Mouse (Mus musculus): ENCODE measurements around the gene Nup93. TPM values are rescaled to one million over a fixed set of nuclear protein-coding genes. Genes with fewer than 3 reads are reported as not detected.

Nup93 gene
- polyA plus RNA-seq, 1 experiment = 58.7 TPM

GRCm38 (mm10) chr8:94172075-94172808 is 42.1 kb upstream of the Nup93 start, which contains the start of gene Mt2:
Mt2 (plus strand) TSS chr8:94172664.
- Histone ChIP-seq H3ac (ENCODE audit: control insufficient read depth, insufficient read length, low read depth) (peak within 1 kb of the TSS; percentile 52), H3K36me3 (ENCODE audit: control insufficient read depth, insufficient read depth) (no peaks in the 10 kb centered on the region), H3K27me3 (ENCODE audit: control insufficient read depth, insufficient read depth, insufficient read length) (no peaks in the 10 kb centered on the region), H3K79me2 (ENCODE audit: control insufficient read depth, insufficient read depth) (no peaks in the 10 kb centered on the region), H3K4me3 (ENCODE audit: insufficient read depth, poor library complexity, severe bottlenecking) (peak within 1 kb of the TSS; percentile 59), H3K79me3 (ENCODE audit: low read depth) (no peaks in the 10 kb centered on the region)
- TF ChIP-seq FOSL1 (IDR thresholded peaks at IDR 0.05; ENCODE audit: insufficient read depth, low read length, poor library complexity, severe bottlenecking) (no peak), USF1 (IDR thresholded peaks at IDR 0.05; ENCODE audit: low read depth) (peak; percentile 89)

- Histone ChIP-seq H3K4me3 (ENCODE audit: insufficient read depth, poor library complexity, severe bottlenecking) (peak overlapping the region; percentile 59), H3K27me3 (ENCODE audit: control insufficient read depth, insufficient read depth, insufficient read length) (no peaks in the 10 kb centered on the region), H3ac (ENCODE audit: control insufficient read depth, insufficient read length, low read depth) (peak overlapping the region; percentile 52), H3K36me3 (ENCODE audit: control insufficient read depth, insufficient read depth) (no peaks in the 10 kb centered on the region), H3K79me2 (ENCODE audit: control insufficient read depth, insufficient read depth) (no peaks in the 10 kb centered on the region), H3K79me3 (ENCODE audit: low read depth) (no peaks in the 10 kb centered on the region)
- no peak for TF ChIP-seq USF1 (IDR thresholded peaks at IDR 0.05; ENCODE audit: low read depth)
- no peak for TF ChIP-seq CEBPB (IDR thresholded peaks at IDR 0.05; ENCODE audit: low read depth)
- no peak for TF ChIP-seq FOSL1 (IDR thresholded peaks at IDR 0.05; ENCODE audit: insufficient read depth, low read length, poor library complexity, severe bottlenecking)
- no peak for TF ChIP-seq MYOG (IDR thresholded peaks at IDR 0.05; ENCODE audit: control insufficient read depth, extremely low read depth, insufficient read length)
- TF ChIP-seq CTCF (IDR thresholded peaks at IDR 0.05; ENCODE audit: control insufficient read depth, insufficient read depth, insufficient read length) = no peak
- no peak for TF ChIP-seq MYOD1 (IDR thresholded peaks at IDR 0.05; ENCODE audit: control insufficient read depth, insufficient read length, low read depth)
- no peak for TF ChIP-seq MAX (IDR thresholded peaks at IDR 0.05)
Measured at GRCm38 (mm10) chr8:94172809-94173732, 41.3 kb upstream of the Nup93 start.

- Histone ChIP-seq H3K79me2 (ENCODE audit: control insufficient read depth, insufficient read depth) (no peaks in the 10 kb centered on the region), H3K27me3 (ENCODE audit: control insufficient read depth, insufficient read depth, insufficient read length) (no peaks in the 10 kb centered on the region), H3K36me3 (ENCODE audit: control insufficient read depth, insufficient read depth) (no peaks in the 10 kb centered on the region), H3ac (ENCODE audit: control insufficient read depth, insufficient read length, low read depth) (no peak overlapping the region), H3K4me3 (ENCODE audit: insufficient read depth, poor library complexity, severe bottlenecking) (peak overlapping the region; percentile 59), H3K79me3 (ENCODE audit: low read depth) (no peaks in the 10 kb centered on the region)
- TF ChIP-seq CTCF (IDR thresholded peaks at IDR 0.05; ENCODE audit: control insufficient read depth, insufficient read depth, insufficient read length) (no peak), MAX (IDR thresholded peaks at IDR 0.05) (no peak), FOSL1 (IDR thresholded peaks at IDR 0.05; ENCODE audit: insufficient read depth, low read length, poor library complexity, severe bottlenecking) (no peak), USF1 (IDR thresholded peaks at IDR 0.05; ENCODE audit: low read depth) (no peak), MYOD1 (IDR thresholded peaks at IDR 0.05; ENCODE audit: control insufficient read depth, insufficient read length, low read depth) (no peak), MYOG (IDR thresholded peaks at IDR 0.05; ENCODE audit: control insufficient read depth, extremely low read depth, insufficient read length) (no peak), CEBPB (IDR thresholded peaks at IDR 0.05; ENCODE audit: low read depth) (no peak)
Measured at GRCm38 (mm10) chr8:94173848-94174403, 40.4 kb upstream of the Nup93 start.

- Histone ChIP-seq H3ac (ENCODE audit: control insufficient read depth, insufficient read length, low read depth) (no peak overlapping the region), H3K27me3 (ENCODE audit: control insufficient read depth, insufficient read depth, insufficient read length) (no peaks in the 10 kb centered on the region), H3K79me2 (ENCODE audit: control insufficient read depth, insufficient read depth) (peaks cover 6% of the 10 kb centered on the region), H3K79me3 (ENCODE audit: low read depth) (no peaks in the 10 kb centered on the region), H3K36me3 (ENCODE audit: control insufficient read depth, insufficient read depth) (no peaks in the 10 kb centered on the region), H3K4me3 (ENCODE audit: insufficient read depth, poor library complexity, severe bottlenecking) (peak overlapping the region; percentile 59)
- TF ChIP-seq CTCF (IDR thresholded peaks at IDR 0.05; ENCODE audit: control insufficient read depth, insufficient read depth, insufficient read length) (no peak), MAX (IDR thresholded peaks at IDR 0.05) (no peak), MYOG (IDR thresholded peaks at IDR 0.05; ENCODE audit: control insufficient read depth, extremely low read depth, insufficient read length) (no peak), USF1 (IDR thresholded peaks at IDR 0.05; ENCODE audit: low read depth) (no peak), MYOD1 (IDR thresholded peaks at IDR 0.05; ENCODE audit: control insufficient read depth, insufficient read length, low read depth) (no peak), CEBPB (IDR thresholded peaks at IDR 0.05; ENCODE audit: low read depth) (no peak), FOSL1 (IDR thresholded peaks at IDR 0.05; ENCODE audit: insufficient read depth, low read length, poor library complexity, severe bottlenecking) (no peak)
Measured at GRCm38 (mm10) chr8:94174619-94175213, 39.6 kb upstream of the Nup93 start.

- Histone ChIP-seq H3K4me3 (ENCODE audit: insufficient read depth, poor library complexity, severe bottlenecking) (no peak overlapping the region), H3K27me3 (ENCODE audit: control insufficient read depth, insufficient read depth, insufficient read length) (no peaks in the 10 kb centered on the region), H3K79me2 (ENCODE audit: control insufficient read depth, insufficient read depth) (peaks cover 17% of the 10 kb centered on the region)
Measured at GRCm38 (mm10) chr8:94177716-94178390, 36.5 kb upstream of the Nup93 start.

More at GRCm38 (mm10) chr8:94177716-94178390, 36.5 kb upstream of the Nup93 start:
- TF ChIP-seq FOSL1 (IDR thresholded peaks at IDR 0.05; ENCODE audit: insufficient read depth, low read length, poor library complexity, severe bottlenecking) = no peak
- no peak for TF ChIP-seq MYOG (IDR thresholded peaks at IDR 0.05; ENCODE audit: control insufficient read depth, extremely low read depth, insufficient read length)
- no peak for TF ChIP-seq MAX (IDR thresholded peaks at IDR 0.05)
- no peak for TF ChIP-seq USF1 (IDR thresholded peaks at IDR 0.05; ENCODE audit: low read depth)
- TF ChIP-seq CEBPB (IDR thresholded peaks at IDR 0.05; ENCODE audit: low read depth) = no peak
- no peak for TF ChIP-seq CTCF (IDR thresholded peaks at IDR 0.05; ENCODE audit: control insufficient read depth, insufficient read depth, insufficient read length)
- no peak for TF ChIP-seq MYOD1 (IDR thresholded peaks at IDR 0.05; ENCODE audit: control insufficient read depth, insufficient read length, low read depth)
- peaks cover 5% of the 10 kb centered on the region for H3K79me3 ChIP-seq (ENCODE audit: low read depth)
- no peak overlapping the region for H3ac ChIP-seq (ENCODE audit: control insufficient read depth, insufficient read length, low read depth)
- peaks cover 8% of the 10 kb centered on the region for H3K36me3 ChIP-seq (ENCODE audit: control insufficient read depth, insufficient read depth)
